Mouse (Mus musculus): ENCODE results near the gene Actn4.
A peak's percentile ranks its signal among the peaks of the same experiment; 100 is the strongest.

Gene Actn4

DNA sequence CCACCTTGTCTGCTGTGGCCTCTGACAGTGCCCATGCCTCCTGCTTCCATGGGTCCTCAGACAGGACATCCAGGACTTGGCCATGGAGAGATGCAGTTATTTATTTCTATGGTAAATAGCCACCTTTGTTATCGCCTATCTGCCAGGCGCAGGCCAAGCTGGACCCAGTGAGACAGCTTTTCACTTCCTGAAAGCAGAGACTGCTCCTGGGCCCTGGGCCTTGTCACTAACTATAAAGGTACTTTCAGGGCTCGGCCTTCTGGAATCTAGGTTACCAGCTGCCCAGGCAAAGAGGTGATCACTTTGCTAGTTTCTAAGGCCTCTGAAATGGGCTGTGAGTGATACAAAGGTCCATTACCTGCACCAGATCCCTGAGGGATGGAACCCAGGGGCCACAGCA is 37.3 kb downstream of the Actn4 start:
- no peak for DNase-seq (ENCODE audit: low read depth, low spot score)

GRCm38 (mm10) chr7:28923865-28924291 is 38.3 kb downstream of the Actn4 start:
- no peak for DNase-seq (ENCODE audit: low read depth, low spot score)

- no peak for DNase-seq (ENCODE audit: low read depth, low spot score)
Observed at GRCm38 (mm10) chr7:28922606-28923005, 39.5 kb downstream of the Actn4 start.

- no peak for DNase-seq (ENCODE audit: low read depth, low spot score)
Observed at GRCm38 (mm10) chr7:28921722-28922465, 40.2 kb downstream of the Actn4 start.

DNA sequence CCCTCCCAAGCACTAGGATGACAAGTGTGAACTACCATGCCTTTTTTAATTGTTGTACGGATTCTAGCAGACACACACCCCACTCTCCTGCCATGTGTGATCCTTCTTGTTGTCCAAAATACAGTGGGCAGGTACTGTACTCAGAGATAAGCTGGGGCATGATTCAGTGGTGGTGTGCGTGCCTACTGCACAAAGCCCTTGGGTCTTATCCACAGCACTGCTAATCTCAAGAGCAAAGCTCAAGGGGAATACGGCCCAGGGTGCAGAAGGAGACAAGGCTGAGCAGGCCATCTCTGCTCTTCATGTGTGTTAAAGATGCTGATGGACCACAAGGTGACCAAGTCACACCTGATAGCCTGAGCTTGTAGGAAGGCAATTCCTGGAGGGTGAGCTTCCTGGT is 41.0 kb downstream of the Actn4 start:
- no peak for DNase-seq (ENCODE audit: low read depth, low spot score)

GRCm38 (mm10) chr7:28919815-28920214 is 42.3 kb downstream of the Actn4 start:
- DNase-seq (ENCODE audit: low read depth, low spot score), result no peak

DNA sequence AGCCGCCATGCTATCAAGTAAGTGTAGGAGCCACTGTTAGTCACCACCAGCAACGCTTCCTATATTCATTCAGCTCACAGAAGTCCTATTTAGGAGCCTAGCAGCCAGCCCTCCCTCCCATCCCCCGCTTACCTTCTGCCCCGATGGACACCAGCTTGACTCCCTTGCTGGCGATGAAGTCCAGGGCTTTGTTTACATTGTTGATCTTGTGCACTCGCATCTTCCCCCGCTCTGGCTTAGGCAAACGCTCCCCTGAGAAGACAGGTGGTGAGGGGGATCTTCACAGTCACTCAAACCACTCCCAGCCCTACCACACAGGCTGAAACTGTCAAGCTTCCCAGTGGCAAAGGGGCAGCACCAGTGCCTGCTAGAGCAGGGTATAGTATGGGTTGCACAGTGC is 43.6 kb downstream of the Actn4 start:
- no peak for DNase-seq (ENCODE audit: low read depth, low spot score)

DNA sequence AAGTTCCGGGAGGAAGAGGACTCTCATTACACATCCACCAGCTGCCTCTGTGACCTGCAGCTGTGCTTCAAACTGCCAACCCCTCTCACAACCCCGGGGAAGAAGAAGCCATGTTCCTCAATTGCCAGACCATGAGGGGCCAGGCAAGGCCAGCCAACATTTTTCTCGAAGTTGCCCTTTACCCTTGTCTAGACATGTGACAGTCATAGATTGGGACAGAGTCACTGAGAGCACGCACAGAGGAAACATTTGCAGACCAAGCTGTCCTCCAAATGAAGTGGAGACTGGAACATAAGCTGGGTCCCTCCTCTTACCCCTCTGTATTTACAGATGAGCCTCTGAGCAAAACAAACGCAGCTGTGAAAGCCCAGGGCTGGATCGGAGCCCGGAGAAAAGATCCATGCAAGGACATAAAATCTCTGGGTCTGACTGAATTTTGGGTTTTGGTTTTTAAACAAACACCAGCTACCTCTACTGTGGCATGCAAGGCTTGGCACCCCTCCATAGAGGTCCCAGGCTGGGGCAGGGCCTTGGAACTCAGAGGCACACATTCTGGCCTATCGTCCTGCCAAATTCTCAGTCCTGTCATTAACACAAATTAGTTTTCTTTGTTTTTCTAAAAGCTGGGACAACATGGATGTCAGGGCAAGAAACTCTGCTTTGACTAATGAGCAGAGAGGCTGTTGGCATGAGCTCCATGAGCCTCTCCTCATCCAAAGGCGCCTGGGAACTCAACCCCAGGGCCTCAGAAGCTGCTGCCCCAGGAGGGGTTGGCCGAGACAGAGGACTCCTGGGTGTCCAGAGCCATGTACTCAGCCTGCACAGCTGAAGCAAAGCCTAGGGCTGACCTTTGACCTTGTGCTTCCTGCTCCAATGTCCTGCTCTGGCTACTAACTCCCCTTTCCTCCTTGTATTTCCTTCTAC is 44.4 kb downstream of the Actn4 start:
- DNase-seq (ENCODE audit: low read depth, low spot score), result no peak

DNA sequence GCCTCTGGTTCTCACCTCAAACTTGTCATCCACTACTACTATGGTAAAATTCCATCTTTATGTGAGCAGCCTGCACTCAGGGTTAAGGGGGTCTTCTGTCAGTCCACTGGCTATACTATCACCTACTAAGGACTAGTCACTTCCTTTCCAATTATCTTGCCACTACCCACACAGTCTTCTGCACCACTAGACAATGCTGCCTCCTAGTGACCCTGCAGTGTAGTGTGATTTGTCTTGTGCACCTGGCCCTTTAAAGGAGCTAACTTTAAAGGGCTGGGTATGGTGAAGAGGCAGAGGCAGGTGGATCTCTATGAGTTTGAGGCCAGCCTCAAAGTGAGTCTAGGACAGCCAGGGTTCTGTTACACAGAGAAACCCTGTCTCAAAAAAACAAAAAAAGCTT is 45.6 kb downstream of the Actn4 start:
- DNase-seq (ENCODE audit: low read depth, low spot score), result peak; percentile 76

GRCm38 (mm10) chr7:28913171-28913570 is 49.0 kb downstream of the Actn4 start:
- DNase-seq (ENCODE audit: low read depth, low spot score), result no peak

GRCm38 (mm10) chr7:28911632-28912031 is 50.5 kb downstream of the Actn4 start:
- DNase-seq (ENCODE audit: low read depth, low spot score), result no peak

DNA sequence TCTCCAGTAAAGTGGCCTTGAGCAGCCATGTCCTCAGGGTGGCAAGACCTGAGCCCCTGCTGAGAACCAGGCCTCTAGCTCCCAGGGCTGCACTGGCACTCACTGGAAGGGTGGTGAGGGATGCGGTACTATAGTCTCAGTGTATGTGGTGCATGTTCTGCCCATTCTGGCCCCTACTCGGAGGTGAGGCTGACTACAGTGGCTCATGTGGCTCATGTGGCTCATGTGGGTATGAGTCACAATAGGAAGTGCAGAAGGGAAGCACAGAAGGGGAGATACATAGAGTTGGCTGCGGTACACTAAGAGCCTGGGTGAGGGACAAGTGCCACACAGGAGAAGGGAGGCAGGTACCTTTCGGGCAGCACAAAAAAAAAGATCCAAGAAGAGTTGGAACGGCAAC is 54.9 kb downstream of the Actn4 start:
- DNase-seq (ENCODE audit: low read depth, low spot score), result no peak

GRCm38 (mm10) chr7:28903778-28904177 is 58.4 kb downstream of the Actn4 start:
- no peak for DNase-seq (ENCODE audit: low read depth, low spot score)

DNA sequence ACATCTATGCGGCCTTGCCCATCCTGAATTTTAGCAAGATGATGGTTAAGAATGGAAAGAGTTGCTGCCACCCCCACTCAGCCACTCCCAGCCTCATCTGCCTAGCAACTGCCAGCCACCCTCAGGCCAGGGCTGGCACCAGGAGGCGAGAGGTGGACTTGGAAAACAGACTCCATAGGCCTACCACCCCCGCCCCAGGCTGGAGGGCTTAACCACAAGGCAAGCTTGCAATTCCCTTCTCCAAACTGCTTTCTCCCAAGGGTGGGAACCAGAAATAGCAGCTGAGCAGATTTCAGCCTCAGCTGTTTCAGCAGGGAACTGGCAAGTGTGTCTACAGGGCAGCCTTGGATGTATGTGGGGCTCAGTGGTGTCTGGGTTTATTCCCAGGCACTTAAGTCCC is 59.3 kb downstream of the Actn4 start:
- DNase-seq (ENCODE audit: low read depth, low spot score), result no peak

DNA sequence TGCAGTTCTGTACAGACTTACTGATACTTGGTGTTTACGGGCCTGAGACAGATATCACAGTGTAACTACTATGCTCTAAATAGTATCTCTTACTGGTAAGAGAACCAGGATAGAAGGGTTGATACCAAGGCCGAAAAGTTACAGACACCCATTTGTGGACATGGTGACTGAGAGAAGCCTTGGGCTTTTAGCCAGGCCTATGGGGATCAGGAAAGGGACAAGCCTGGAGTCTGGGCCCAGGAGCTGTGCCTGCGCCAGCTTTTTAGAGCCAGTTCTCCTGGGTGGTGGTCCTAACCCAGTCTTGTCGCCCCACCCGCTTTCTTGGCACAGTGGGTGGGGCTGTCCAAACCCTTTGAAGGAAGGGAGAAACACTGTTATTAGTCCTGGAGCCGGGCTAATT is 60.0 kb downstream of the Actn4 start:
- DNase-seq (ENCODE audit: low read depth, low spot score), result no peak

DNA sequence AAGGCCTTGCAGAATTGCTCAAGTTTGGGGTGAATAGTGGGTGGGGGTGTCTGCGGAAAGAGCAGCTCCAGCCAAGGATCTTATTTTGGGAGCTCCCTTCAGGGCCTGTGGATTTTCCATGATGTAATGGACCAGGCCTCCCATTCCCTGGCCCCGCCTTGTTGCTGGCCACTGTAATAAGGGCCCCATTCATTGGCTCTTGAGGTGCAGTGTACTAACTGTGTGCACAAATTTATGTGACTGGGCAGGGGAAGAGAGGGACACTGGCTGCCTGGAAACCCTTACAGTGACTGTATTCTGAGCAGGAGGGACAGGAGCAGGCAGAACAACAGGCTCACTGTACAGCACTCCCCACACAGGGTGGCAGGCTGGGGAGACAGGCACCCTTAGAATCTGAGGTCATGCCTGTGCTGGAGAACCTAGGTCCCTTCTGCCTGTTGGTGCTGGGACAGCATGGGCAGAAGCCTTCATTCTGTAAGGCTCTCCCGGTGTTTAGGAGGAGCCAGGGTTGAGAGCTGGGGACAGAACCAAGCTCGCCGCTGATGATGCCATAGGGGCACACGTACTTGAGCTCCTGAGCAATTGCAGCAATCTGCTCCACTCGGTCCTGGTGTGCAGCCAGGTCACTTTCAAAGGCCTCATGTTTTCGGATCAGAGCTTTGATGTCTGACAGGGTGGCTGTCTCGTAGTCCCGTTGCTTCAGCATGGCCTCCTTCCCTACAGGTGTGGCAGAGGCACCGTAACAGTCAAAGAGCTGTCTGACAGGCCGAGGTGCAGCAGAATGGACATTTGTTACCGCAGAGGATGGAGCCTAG is 60.6 kb downstream of the Actn4 start:
- no peak for DNase-seq (ENCODE audit: low read depth, low spot score)

- peak; percentile 25 for DNase-seq (ENCODE audit: low read depth, low spot score)
Observed at GRCm38 (mm10) chr7:28899972-28900371, 62.2 kb downstream of the Actn4 start.

GRCm38 (mm10) chr7:28897661-28898060 is 64.5 kb downstream of the Actn4 start:
- DNase-seq (ENCODE audit: low read depth, low spot score), result no peak

DNA sequence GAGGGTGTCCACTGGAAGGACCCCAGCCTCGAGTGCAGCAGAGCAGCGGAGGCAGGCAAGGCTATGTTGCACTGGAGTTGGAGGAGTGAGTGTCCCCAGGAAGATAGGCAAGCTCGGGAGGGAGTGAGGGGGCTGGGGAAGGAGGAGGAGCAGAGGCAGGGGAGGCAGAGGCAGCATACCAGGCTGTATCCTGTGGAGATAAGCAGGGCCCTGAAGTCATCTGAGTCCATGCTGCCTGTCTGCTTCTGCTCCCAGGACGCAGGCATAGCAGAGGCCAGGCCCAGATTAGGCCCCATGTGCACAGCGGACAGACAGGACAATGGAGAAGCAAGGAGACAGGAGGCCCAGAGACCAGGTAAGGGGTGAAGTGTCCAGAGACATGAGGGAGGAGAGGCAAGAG is 67.2 kb downstream of the Actn4 start:
- DNase-seq (ENCODE audit: low read depth, low spot score), result no peak

- DNase-seq (ENCODE audit: low read depth, low spot score), result peak; percentile 47
Observed at GRCm38 (mm10) chr7:28893643-28894265, 68.4 kb downstream of the Actn4 start.

DNA sequence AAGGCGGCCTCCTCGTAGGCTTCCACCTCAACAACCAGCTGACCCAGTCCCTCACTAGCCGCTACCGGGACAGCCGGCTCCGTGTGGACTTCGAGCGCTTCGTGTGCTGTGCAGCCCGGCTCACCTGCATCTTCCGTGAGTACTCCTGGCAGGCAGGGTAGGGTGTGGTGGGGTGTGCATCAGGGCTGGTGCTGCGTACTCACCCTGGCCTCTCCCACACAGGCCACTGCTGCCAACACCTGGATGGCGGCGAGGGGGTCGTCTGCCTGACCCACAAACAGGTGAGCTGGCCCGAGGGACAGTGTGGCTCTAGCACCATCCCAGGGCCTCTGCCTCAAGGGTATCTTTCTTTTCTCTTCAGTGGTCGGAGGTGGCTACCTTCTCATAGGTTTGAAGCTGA is 69.5 kb downstream of the Actn4 start:
- no peak for DNase-seq (ENCODE audit: low read depth, low spot score)
